Mouse (Mus musculus): ENCODE measurements at regions not wholly inside any gene's neighbourhood (a gene's known extent, or its start where the extent isn't known, plus 50 kb on each side); places are given as distances from the start of the nearest gene placed in this dataset.

GRCm38 (mm10) chr10:91361621-91362020 lies 180.5 kb upstream of the Tmpo start:
- 85% methylated on average over 2 of the region's 2 CpGs for WGBS
- Histone ChIP-seq H3K9ac (no peak overlapping the region), H3K27ac (replicated peaks) (no peak overlapping the region), H3K9me3 (replicated peaks) (no peaks in the 10 kb centered on the region), H3K36me3 (no peaks in the 10 kb centered on the region), H3K4me1 (no peaks in the 10 kb centered on the region), H3K4me3 (replicated peaks) (no peak overlapping the region), H3K27me3 (no peaks in the 10 kb centered on the region), H3K4me2 (replicated peaks) (no peak overlapping the region)
- ATAC-seq (ENCODE audit: insufficient number of reproducible peaks, low FRiP score, low TSS enrichment, low read depth): no peak

- Histone ChIP-seq H3K9me3 (replicated peaks) (no peaks in the 10 kb centered on the region), H3K4me3 (replicated peaks) (no peak overlapping the region), H3K4me1 (no peaks in the 10 kb centered on the region), H3K27ac (replicated peaks) (no peak overlapping the region), H3K36me3 (no peaks in the 10 kb centered on the region), H3K27me3 (no peaks in the 10 kb centered on the region), H3K4me2 (replicated peaks) (no peak overlapping the region), H3K9ac (no peak overlapping the region)
- WGBS: 60% methylated on average over 5 of the region's 5 CpGs
- no peak for ATAC-seq (ENCODE audit: insufficient number of reproducible peaks, low FRiP score, low TSS enrichment, low read depth)
Observed at GRCm38 (mm10) chr10:91345465-91345864, 164.3 kb upstream of the Tmpo start.

- Histone ChIP-seq H3K27ac (replicated peaks) (no peak overlapping the region), H3K4me2 (replicated peaks) (no peak overlapping the region), H3K4me1 (no peaks in the 10 kb centered on the region), H3K4me3 (replicated peaks) (no peak overlapping the region), H3K36me3 (no peaks in the 10 kb centered on the region), H3K9me3 (replicated peaks) (no peaks in the 10 kb centered on the region), H3K9ac (no peak overlapping the region), H3K27me3 (no peaks in the 10 kb centered on the region)
- no peak for ATAC-seq (ENCODE audit: insufficient number of reproducible peaks, low FRiP score, low TSS enrichment, low read depth)
- WGBS: 81% methylated on average over 8 of the region's 8 CpGs
Observed at GRCm38 (mm10) chr10:91342083-91342482, 161.0 kb upstream of the Tmpo start.

- H3K4me2 ChIP-seq (replicated peaks): no peak overlapping the region
- no peaks in the 10 kb centered on the region for H3K4me1 ChIP-seq
- H3K9ac ChIP-seq: no peak overlapping the region
- ATAC-seq (ENCODE audit: insufficient number of reproducible peaks, low FRiP score, low TSS enrichment, low read depth): no peak
- H3K36me3 ChIP-seq: no peaks in the 10 kb centered on the region
- no peak overlapping the region for H3K4me3 ChIP-seq (replicated peaks)
- 97% methylated on average over 3 of the region's 3 CpGs for WGBS
- no peak overlapping the region for H3K27ac ChIP-seq (replicated peaks)
- no peaks in the 10 kb centered on the region for H3K9me3 ChIP-seq (replicated peaks)
- no peaks in the 10 kb centered on the region for H3K27me3 ChIP-seq
Observed at GRCm38 (mm10) chr10:91339361-91339760, 158.2 kb upstream of the Tmpo start.

GRCm38 (mm10) chr10:91326661-91327312 lies 145.7 kb upstream of the Tmpo start:
- no peaks in the 10 kb centered on the region for H3K4me1 ChIP-seq
- H3K27ac ChIP-seq (replicated peaks): no peak overlapping the region
- no peak overlapping the region for H3K4me2 ChIP-seq (replicated peaks)
- no peak overlapping the region for H3K4me3 ChIP-seq (replicated peaks)
- no peaks in the 10 kb centered on the region for H3K36me3 ChIP-seq
- no peaks in the 10 kb centered on the region for H3K27me3 ChIP-seq
- H3K9me3 ChIP-seq (replicated peaks): no peaks in the 10 kb centered on the region
- WGBS: 25% methylated on average over 12 of the region's 12 CpGs
- H3K9ac ChIP-seq: no peak overlapping the region
- no peak for ATAC-seq (ENCODE audit: insufficient number of reproducible peaks, low FRiP score, low TSS enrichment, low read depth)

- Histone ChIP-seq H3K36me3 (no peaks in the 10 kb centered on the region), H3K4me1 (no peaks in the 10 kb centered on the region), H3K4me3 (replicated peaks) (no peak overlapping the region), H3K4me2 (replicated peaks) (no peak overlapping the region), H3K9me3 (replicated peaks) (no peaks in the 10 kb centered on the region), H3K27ac (replicated peaks) (no peak overlapping the region), H3K9ac (no peak overlapping the region), H3K27me3 (no peaks in the 10 kb centered on the region)
- no peak for ATAC-seq (ENCODE audit: insufficient number of reproducible peaks, low FRiP score, low TSS enrichment, low read depth)
- 64% methylated on average over 8 of the region's 8 CpGs for WGBS
Observed at GRCm38 (mm10) chr10:91326144-91326655, 145.1 kb upstream of the Tmpo start.

- H3K4me1 ChIP-seq: no peaks in the 10 kb centered on the region
- H3K4me2 ChIP-seq (replicated peaks): no peak overlapping the region
- 79% methylated on average over 4 of the region's 4 CpGs for WGBS
- H3K4me3 ChIP-seq (replicated peaks): no peak overlapping the region
- H3K27ac ChIP-seq (replicated peaks): no peak overlapping the region
- H3K9me3 ChIP-seq (replicated peaks): no peaks in the 10 kb centered on the region
- ATAC-seq (ENCODE audit: insufficient number of reproducible peaks, low FRiP score, low TSS enrichment, low read depth): no peak
- no peaks in the 10 kb centered on the region for H3K36me3 ChIP-seq
- H3K27me3 ChIP-seq: no peaks in the 10 kb centered on the region
- no peak overlapping the region for H3K9ac ChIP-seq
Observed at GRCm38 (mm10) chr10:91321226-91321625, 140.1 kb upstream of the Tmpo start.

GRCm38 (mm10) chr10:91319442-91320112 lies 138.5 kb upstream of the Tmpo start:
- ATAC-seq (ENCODE audit: insufficient number of reproducible peaks, low FRiP score, low TSS enrichment, low read depth): 0 out of 2 replicates have a peak, but pooled peaks have one; percentile 15
- Histone ChIP-seq H3K36me3 (no peaks in the 10 kb centered on the region), H3K4me1 (no peaks in the 10 kb centered on the region), H3K27me3 (no peaks in the 10 kb centered on the region), H3K27ac (replicated peaks) (no peak overlapping the region), H3K9me3 (replicated peaks) (no peaks in the 10 kb centered on the region), H3K4me3 (replicated peaks) (no peak overlapping the region), H3K9ac (no peak overlapping the region), H3K4me2 (replicated peaks) (no peak overlapping the region)
- 74% methylated on average over 10 of the region's 10 CpGs for WGBS

- H3K27ac ChIP-seq (replicated peaks): no peak overlapping the region
- H3K9me3 ChIP-seq (replicated peaks): no peaks in the 10 kb centered on the region
- 88% methylated on average over 1 of the region's 1 CpGs for WGBS
- ATAC-seq (ENCODE audit: insufficient number of reproducible peaks, low FRiP score, low TSS enrichment, low read depth): no peak
- H3K4me2 ChIP-seq (replicated peaks): no peak overlapping the region
- no peaks in the 10 kb centered on the region for H3K36me3 ChIP-seq
- H3K9ac ChIP-seq: no peak overlapping the region
- no peak overlapping the region for H3K4me3 ChIP-seq (replicated peaks)
- no peaks in the 10 kb centered on the region for H3K27me3 ChIP-seq
- no peaks in the 10 kb centered on the region for H3K4me1 ChIP-seq
Observed at GRCm38 (mm10) chr10:91314441-91314840, 133.3 kb upstream of the Tmpo start.

- ATAC-seq (ENCODE audit: insufficient number of reproducible peaks, low FRiP score, low TSS enrichment, low read depth): no peak; the same call in 1 of the 2 replicates
- no peak overlapping the region for H3K4me2 ChIP-seq (replicated peaks)
- H3K27me3 ChIP-seq: no peaks in the 10 kb centered on the region
- H3K27ac ChIP-seq (replicated peaks): no peak overlapping the region
- no peaks in the 10 kb centered on the region for H3K9me3 ChIP-seq (replicated peaks)
- no peaks in the 10 kb centered on the region for H3K36me3 ChIP-seq
- no peak overlapping the region for H3K4me3 ChIP-seq (replicated peaks)
- H3K4me1 ChIP-seq: no peaks in the 10 kb centered on the region
- no peak overlapping the region for H3K9ac ChIP-seq
- WGBS: 26% methylated on average over 3 of the region's 3 CpGs
Observed at GRCm38 (mm10) chr10:91313316-91313715, 132.2 kb upstream of the Tmpo start.

- Histone ChIP-seq H3K4me3 (replicated peaks) (no peak overlapping the region), H3K36me3 (no peaks in the 10 kb centered on the region), H3K9ac (no peak overlapping the region), H3K4me1 (no peaks in the 10 kb centered on the region), H3K27me3 (no peaks in the 10 kb centered on the region), H3K27ac (replicated peaks) (no peak overlapping the region), H3K4me2 (replicated peaks) (no peak overlapping the region), H3K9me3 (replicated peaks) (no peaks in the 10 kb centered on the region)
- peak; percentile 24 for ATAC-seq (ENCODE audit: insufficient number of reproducible peaks, low FRiP score, low TSS enrichment, low read depth)
- 42% methylated on average over 5 of the region's 5 CpGs for WGBS
Observed at GRCm38 (mm10) chr10:91312913-91313312, 131.8 kb upstream of the Tmpo start.

- Histone ChIP-seq H3K36me3 (no peaks in the 10 kb centered on the region), H3K9me3 (replicated peaks) (no peaks in the 10 kb centered on the region), H3K4me3 (replicated peaks) (no peak overlapping the region), H3K4me1 (no peaks in the 10 kb centered on the region), H3K27ac (replicated peaks) (no peak overlapping the region), H3K9ac (no peak overlapping the region), H3K27me3 (no peaks in the 10 kb centered on the region), H3K4me2 (replicated peaks) (no peak overlapping the region)
- 49% methylated on average over 7 of the region's 7 CpGs for WGBS
- ATAC-seq (ENCODE audit: insufficient number of reproducible peaks, low FRiP score, low TSS enrichment, low read depth): no peak
Observed at GRCm38 (mm10) chr10:91300067-91300466, 119.0 kb upstream of the Tmpo start.
